Mouse (Mus musculus) liver, embryonic 11.5 days (tissue): ENCODE data around the gene Il17rc. TPM values are rescaled to one million over a fixed set of nuclear protein-coding genes. Genes with fewer than 3 reads are reported as not detected.

ENCODE experiments used
- microRNA-seq: library from miRNA; unstranded; fragments of <30 nt; microRNA quantifications from one replicate; pipeline ENCODE4, GENCODE M21; 2017; ENCODE audit warnings: borderline number of aligned reads
- polyA plus RNA-seq: library from polyadenylated mRNA; unstranded; fragments of >200 nt; fragmentation: Nextera tagmentation; extraction: Ambion mirVana; gene quantifications from 2 replicates; pipeline ENCODE4 v1.2.1, GENCODE M21; 2014

Gene Il17rc
- polyA plus RNA-seq, 1 experiment from 2014 or later: 4.6 TPM

Small RNA genes within 50 kb of the gene (microRNA-seq; reads per million reads assigned to microRNA genes)
- gene Gm23365 (not detected), gene Gm24387 (not detected)

Other genes starting within 250 kb of the Il17rc start
- gene Mtmr14, start 233.6 kb upstream of the Il17rc start, polyA plus RNA-seq: 29.9 and 30.7 TPM in 2 replicates
- 0.07 TPM in 1 of 2 replicates, not detected in the other for gene Cpne9, start 189.1 kb upstream of the Il17rc start, polyA plus RNA-seq
- gene Brpf1, start 164.3 kb upstream of the Il17rc start, polyA plus RNA-seq: 22.0 and 23.3 TPM in 2 replicates
- 12.7 and 15.1 TPM in 2 replicates for gene Ogg1, start 144.5 kb upstream of the Il17rc start, polyA plus RNA-seq
- gene Camk1, start 127.4 kb upstream of the Il17rc start, polyA plus RNA-seq: 48.5 and 49.1 TPM in 2 replicates
- gene Tada3, start 93.5 kb upstream of the Il17rc start, polyA plus RNA-seq: 43.8 and 49.7 TPM in 2 replicates
- gene Arpc4, start 93.3 kb upstream of the Il17rc start, polyA plus RNA-seq: 239 and 241 TPM in 2 replicates
- 1.6 and 2.4 TPM in 2 replicates for gene Ttll3, start 82.2 kb upstream of the Il17rc start, polyA plus RNA-seq
- 27.4 and 32.1 TPM in 2 replicates for gene Rpusd3, start 52.1 kb upstream of the Il17rc start, polyA plus RNA-seq
- gene Cidec, start 35.7 kb upstream of the Il17rc start, polyA plus RNA-seq: 0.26 TPM in 1 of 2 replicates, not detected in the other
- gene Jagn1, start 28.9 kb upstream of the Il17rc start, polyA plus RNA-seq: 72.1 and 72.7 TPM in 2 replicates
- 0.74 and 1.5 TPM in 2 replicates for gene Il17re, start 12.9 kb upstream of the Il17rc start, polyA plus RNA-seq
- 17.5 and 18.5 TPM in 2 replicates for gene Creld1, start 11.9 kb downstream of the Il17rc start, polyA plus RNA-seq
- 0.16 TPM in 2 replicates for gene Prrt3, start 30.5 kb downstream of the Il17rc start, polyA plus RNA-seq
- gene Emc3, start 60.2 kb downstream of the Il17rc start, polyA plus RNA-seq: 70.8 and 75.8 TPM in 2 replicates
- gene Fancd2, start 60.3 kb downstream of the Il17rc start, polyA plus RNA-seq: 19.1 and 22.7 TPM in 2 replicates
- gene Fancd2os, start 129.3 kb downstream of the Il17rc start, polyA plus RNA-seq: 0.18 TPM in 2 replicates
- 166 and 173 TPM in 2 replicates for gene Brk1, start 133.3 kb downstream of the Il17rc start, polyA plus RNA-seq
- gene Vhl, start 152.5 kb downstream of the Il17rc start, polyA plus RNA-seq: 24.8 and 29.5 TPM in 2 replicates
- 14.1 and 14.8 TPM in 2 replicates for gene Irak2, start 167.0 kb downstream of the Il17rc start, polyA plus RNA-seq
- gene Tatdn2, start 225.6 kb downstream of the Il17rc start, polyA plus RNA-seq: 1.2 TPM in 2 replicates
- 0.45 TPM in 1 of 2 replicates, not detected in the other for gene Ghrl, start 248.5 kb downstream of the Il17rc start, polyA plus RNA-seq